13 mouse cellular contexts compared by ENCODE assay signal in genomic region chr13:97252469-97252868, GRCm38 (mm10). TPM values are rescaled to one million over a fixed set of nuclear protein-coding genes. Genes with fewer than 3 reads are reported as not detected.
DNase-seq lines count a peak whose midpoint lies in the region; ATAC-seq lines count a peak whose summit lies in the region.
"Had no signal": no experiment of that assay in that cellular context is flagged by ENCODE, and none has a peak within 500 bp of the region (broad histone marks: within the 10 kb centered on the region; RNA-seq: fewer than 3 reads in every experiment).

No protein-coding gene starts in this region.

- peak; percentile 72 for ATAC-seq in hindbrain, embryonic 11.5 days (ENCODE audit: low FRiP score)
- peak; percentile 35 for ATAC-seq in midbrain, embryonic 15.5 days (replicated peaks)
- no peak for ATAC-seq in activated CD4-positive, CD25-positive, alpha-beta regulatory T cell, adult 4 months
- ATAC-seq in megakaryocyte, adult 5-6 weeks (ENCODE audit: poor library complexity, severe bottlenecking), result no peak
- ATAC-seq: Patski had no signal

- no peaks in the 10 kb centered on the region for H3K9me3 ChIP-seq in embryonic facial prominence, embryonic 10.5 days
- no peaks in the 10 kb centered on the region for H3K9me3 ChIP-seq in hindbrain, embryonic 11.5 days (ENCODE audit: control insufficient read depth, low read length)
- no peaks in the 10 kb centered on the region for H3K9me3 ChIP-seq in midbrain, embryonic 15.5 days
- H3K9me3 ChIP-seq: liver, embryonic 15.5 days had no signal

- H3K4me3 ChIP-seq in embryonic facial prominence, embryonic 10.5 days, result 0 out of 2 replicates have a peak overlapping the region, but pooled peaks have one; percentile 2
- no peak overlapping the region for H3K4me3 ChIP-seq in hindbrain, embryonic 11.5 days (ENCODE audit: low read depth, low read length)
- H3K4me3 ChIP-seq in midbrain, embryonic 15.5 days, result no peak overlapping the region
- H3K4me3 ChIP-seq: liver, embryonic 15.5 days had no signal

- peaks cover 57% of the 10 kb centered on the region for H3K36me3 ChIP-seq in embryonic facial prominence, embryonic 10.5 days (replicated peaks)
- no peaks in the 10 kb centered on the region for H3K36me3 ChIP-seq in hindbrain, embryonic 11.5 days (ENCODE audit: control insufficient read depth, insufficient read depth, low read length)
- H3K36me3 ChIP-seq in midbrain, embryonic 15.5 days (replicated peaks), result no peaks in the 10 kb centered on the region

- no peak overlapping the region for H3K4me2 ChIP-seq in hindbrain, embryonic 11.5 days (replicated peaks; ENCODE audit: low read depth, low read length)
- 0 out of 2 replicates have a peak overlapping the region, but pooled peaks have one; percentile 10 for H3K4me2 ChIP-seq in midbrain, embryonic 15.5 days
- H3K4me2 ChIP-seq: liver, embryonic 15.5 days had no signal

- H3K27me3 ChIP-seq in embryonic facial prominence, embryonic 10.5 days (replicated peaks; ENCODE audit: low read depth, poor library complexity, severe bottlenecking), result no peaks in the 10 kb centered on the region
- no peaks in the 10 kb centered on the region for H3K27me3 ChIP-seq in hindbrain, embryonic 11.5 days (ENCODE audit: control insufficient read depth, insufficient read depth, low read length)
- H3K27me3 ChIP-seq in midbrain, embryonic 15.5 days (replicated peaks), result no peaks in the 10 kb centered on the region
- H3K27me3 ChIP-seq: liver, embryonic 15.5 days; Patski had no signal

- WGBS in embryonic facial prominence, embryonic 10.5 days, result 57% methylated on average over 7 of the region's 7 CpGs
- 27% methylated on average over 7 of the region's 7 CpGs for WGBS in hindbrain, embryonic 11.5 days
- WGBS in midbrain, embryonic 15.5 days, result 12% methylated on average over 7 of the region's 7 CpGs

- peaks cover 74% of the 10 kb centered on the region for H3K4me1 ChIP-seq in embryonic facial prominence, embryonic 10.5 days
- peaks cover 26% of the 10 kb centered on the region for H3K4me1 ChIP-seq in hindbrain, embryonic 11.5 days (replicated peaks; ENCODE audit: control insufficient read depth, insufficient read depth, low read length)
- peaks cover 91% of the 10 kb centered on the region for H3K4me1 ChIP-seq in midbrain, embryonic 15.5 days

- H3K9ac ChIP-seq in hindbrain, embryonic 11.5 days (ENCODE audit: low read depth, low read length), result no peak overlapping the region
- H3K9ac ChIP-seq in midbrain, embryonic 15.5 days, result no peak overlapping the region
- H3K9ac ChIP-seq: liver, embryonic 15.5 days had no signal

- peak; percentile 82 for DNase-seq in R1 (ENCODE audit: low read depth, low spot score)
- peak; percentile 52 for DNase-seq in embryonic facial prominence, embryonic 10.5 days (ENCODE audit: low spot score)
- DNase-seq in hindbrain, embryonic 11.5 days (ENCODE audit: low spot score), result peak; percentile 87
- no peak for DNase-seq in right cerebral cortex, adult 2 months (ENCODE audit: low spot score in 2 of 2)
- no peak for DNase-seq in thymus, postnatal 4 days
- DNase-seq: cerebellum, adult 9-11 months; gastrocnemius, postnatal 14 days; kidney, postnatal 10 days had no signal

- H3K27ac ChIP-seq in embryonic facial prominence, embryonic 10.5 days (replicated peaks), result peak overlapping the region; percentile 57; the same call in 1 of the 2 replicates
- H3K27ac ChIP-seq in hindbrain, embryonic 11.5 days (ENCODE audit: low read depth, low read length), result peak overlapping the region; percentile 88
- peak overlapping the region; percentile 66 for H3K27ac ChIP-seq in midbrain, embryonic 15.5 days
- H3K27ac ChIP-seq: liver, embryonic 15.5 days had no signal

RNA-seq across cellular contexts. Expression of gene Enc1, which starts 11.6 kb away (rescaled TPM):
- polyA plus RNA-seq in embryonic facial prominence, embryonic 10.5 days (2016; fragmentation: Nextera tagmentation; extraction: Ambion mirVana), result 5.6 and 6.8 TPM in 2 replicates
- 34.8 and 45.9 TPM in 2 replicates for polyA plus RNA-seq in hindbrain, embryonic 11.5 days (2014; fragmentation: Nextera tagmentation; extraction: Ambion mirVana)
- polyA plus RNA-seq in midbrain, embryonic 15.5 days (2015; fragmentation: Nextera tagmentation; extraction: Ambion mirVana), result 76.1 and 81.9 TPM in 2 replicates
- polyA plus RNA-seq in activated CD4-positive, CD25-positive, alpha-beta regulatory T cell, adult 4 months (2017; shearing (Covaris generic)), result 1 to 10 TPM; 3.0 to 3.8 TPM
- 2.0 and 3.0 TPM in 2 replicates for total RNA-seq in megakaryocyte, adult 5-6 weeks (2015)
- total RNA-seq in megakaryocyte, adult 5-6 weeks (2017), result 2.3 and 3.5 TPM in 2 replicates

RNA-seq across cellular contexts. Expression of gene Hexb, which starts 54.3 kb away (rescaled TPM):
- polyA plus RNA-seq in embryonic facial prominence, embryonic 10.5 days (2016; fragmentation: Nextera tagmentation; extraction: Ambion mirVana), result 14.1 and 18.4 TPM in 2 replicates
- polyA plus RNA-seq in hindbrain, embryonic 11.5 days (2014; fragmentation: Nextera tagmentation; extraction: Ambion mirVana), result 26.6 and 28.7 TPM in 2 replicates
- polyA plus RNA-seq in midbrain, embryonic 15.5 days (2015; fragmentation: Nextera tagmentation; extraction: Ambion mirVana), result 35.8 and 43.1 TPM in 2 replicates
- 10 to 100 TPM; 76.8 to 77.4 TPM for polyA plus RNA-seq in activated CD4-positive, CD25-positive, alpha-beta regulatory T cell, adult 4 months (2017; shearing (Covaris generic))
- 160 and 202 TPM in 2 replicates for total RNA-seq in megakaryocyte, adult 5-6 weeks (2015)
- 125 and 139 TPM in 2 replicates for total RNA-seq in megakaryocyte, adult 5-6 weeks (2017)

Comparison
In these comparisons a context has a peak if more than half of its experiments do, and no peak if none do; other contexts are left out.
1. DNase-seq: peak in R1 (single experiment), embryonic facial prominence, embryonic 10.5 days (single experiment) and hindbrain, embryonic 11.5 days (single experiment); none in right cerebral cortex, adult 2 months (0 of 2) and thymus, postnatal 4 days (single experiment).
2. ATAC-seq: peak in hindbrain, embryonic 11.5 days (single experiment) and midbrain, embryonic 15.5 days (single experiment); none in activated CD4-positive, CD25-positive, alpha-beta regulatory T cell, adult 4 months (single experiment) and megakaryocyte, adult 5-6 weeks (single experiment).
3. Peak in every context shown above with its lines, with median percentiles within 50 percentile points of each other: H3K27ac ChIP-seq.